Mouse (Mus musculus) cerebellum, adult 8-10 months (tissue): ENCODE measurements around the gene Hip1.
"Not testable (repeated sequence)": the region's sequence is repeated elsewhere in the genome, so short reads cannot be mapped to it uniquely, and the experiment has no call there.

Experiments
- DNase-seq: peaks from one replicate; pipeline ENCODE4 v3.0.0; 2022

Hip1 gene

GRCm38 (mm10) chr5:135489695-135490294 is 55.1 kb downstream of the Hip1 start:
- no peak for DNase-seq

GRCm38 (mm10) chr5:135488881-135489694 is 55.8 kb downstream of the Hip1 start:
- DNase-seq: peak; percentile 42

- DNase-seq: no peak
These were observed 56.6 kb downstream of the Hip1 start for GRCm38 (mm10) chr5:135488222-135488880.

- no peak for DNase-seq
These were observed 59.6 kb downstream of the Hip1 start for GRCm38 (mm10) chr5:135485289-135485688.

- not testable (repeated sequence) for DNase-seq
These were observed 61.1 kb downstream of the Hip1 start for GRCm38 (mm10) chr5:135483865-135484264.

GRCm38 (mm10) chr5:135478877-135479600 is 65.9 kb downstream of the Hip1 start:
- DNase-seq: no peak

- no peak for DNase-seq
These were observed 68.7 kb downstream of the Hip1 start for GRCm38 (mm10) chr5:135476199-135476598.

GRCm38 (mm10) chr5:135472405-135472804 is 72.5 kb downstream of the Hip1 start:
- DNase-seq: no peak

GRCm38 (mm10) chr5:135471747-135472146 is 73.2 kb downstream of the Hip1 start:
- no peak for DNase-seq

- no peak for DNase-seq
These were observed 76.6 kb downstream of the Hip1 start for GRCm38 (mm10) chr5:135468280-135468679.

GRCm38 (mm10) chr5:135465833-135466291 is 79.1 kb downstream of the Hip1 start:
- no peak for DNase-seq

GRCm38 (mm10) chr5:135463380-135463779 is 81.5 kb downstream of the Hip1 start:
- DNase-seq: no peak

- no peak for DNase-seq
These were observed 84.1 kb downstream of the Hip1 start for GRCm38 (mm10) chr5:135460833-135461173.

- DNase-seq: peak; percentile 14
These were observed 84.6 kb downstream of the Hip1 start for GRCm38 (mm10) chr5:135460152-135460832.

- DNase-seq: peak; percentile 18
These were observed 85.4 kb downstream of the Hip1 start for GRCm38 (mm10) chr5:135459486-135459885.

GRCm38 (mm10) chr5:135457961-135458360 is 87.0 kb downstream of the Hip1 start:
- DNase-seq: no peak

- no peak for DNase-seq
These were observed 88.4 kb downstream of the Hip1 start for GRCm38 (mm10) chr5:135456515-135456914.

- DNase-seq: no peak
These were observed 90.7 kb downstream of the Hip1 start for GRCm38 (mm10) chr5:135454256-135454655.

GRCm38 (mm10) chr5:135451559-135451958 is 93.4 kb downstream of the Hip1 start:
- DNase-seq: not testable (repeated sequence)

GRCm38 (mm10) chr5:135451100-135451499 is 93.8 kb downstream of the Hip1 start:
- no peak for DNase-seq

- no peak for DNase-seq
These were observed 99.2 kb downstream of the Hip1 start for GRCm38 (mm10) chr5:135445755-135446154.

- no peak for DNase-seq
These were observed 102.5 kb downstream of the Hip1 start for GRCm38 (mm10) chr5:135442430-135442829.

GRCm38 (mm10) chr5:135435039-135435438 is 109.9 kb downstream of the Hip1 start:
- DNase-seq: no peak
